Mouse (Mus musculus): ENCODE results near the gene Smn1. TPM values are rescaled to one million over a fixed set of nuclear protein-coding genes. Genes with fewer than 3 reads are reported as not detected.

Smn1 gene
- 79.2 and 80.9 TPM in 2 replicates for polyA plus RNA-seq (2014; fragmentation: Nextera tagmentation; extraction: Ambion mirVana)

DNA sequence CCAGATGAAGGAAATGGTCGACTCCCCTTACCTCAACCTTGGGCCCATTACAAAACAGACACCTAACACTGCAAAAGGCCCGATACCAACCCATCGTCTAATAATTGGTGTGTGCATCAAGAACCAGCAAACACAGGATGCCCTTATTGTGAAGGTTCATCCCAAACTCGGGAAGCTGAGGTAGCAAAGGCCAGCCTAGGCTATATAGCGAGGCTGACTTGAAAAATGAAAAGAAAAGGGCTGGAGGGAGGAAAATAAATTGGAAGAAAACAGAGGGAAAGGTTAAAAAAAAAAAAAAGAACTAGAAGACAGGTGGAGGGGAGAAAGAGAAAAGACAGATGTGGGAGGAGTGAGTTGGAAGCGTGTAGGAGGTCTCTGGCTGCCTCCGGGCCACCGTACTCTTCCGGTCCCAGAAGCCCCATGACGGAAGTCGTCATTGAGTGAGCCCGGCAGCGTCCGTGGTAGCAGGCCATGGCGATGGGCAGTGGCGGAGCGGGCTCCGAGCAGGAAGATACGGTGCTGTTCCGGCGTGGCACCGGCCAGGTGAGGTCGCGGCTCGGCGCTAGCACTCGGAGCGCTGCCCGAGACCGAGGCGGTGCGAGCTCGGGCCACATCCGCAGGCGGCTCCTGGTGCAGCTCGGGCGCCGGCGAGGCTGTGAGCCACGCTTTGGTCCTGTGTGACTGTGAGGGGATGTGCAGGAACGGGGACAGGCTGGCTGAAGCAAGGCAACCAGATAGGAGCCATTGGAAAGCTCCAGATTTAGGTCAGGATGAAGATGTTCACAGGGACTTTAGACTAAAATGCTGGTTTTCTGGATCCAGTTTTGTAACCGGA lies at the start of gene Smn1:
Gene Smn1 (plus strand): TSS at position 430 of the 835 bp plus-strand sequence.
- Histone ChIP-seq H3K4me1 (replicated peaks; ENCODE audit: control insufficient read depth, insufficient read depth, low read length) (peaks cover 4% of the 10 kb centered on the region), H3K9me3 (ENCODE audit: control insufficient read depth, low read length) (no peaks in the 10 kb centered on the region), H3K27ac (ENCODE audit: low read depth, low read length) (no peak within 1 kb of the TSS), H3K4me3 (ENCODE audit: low read depth, low read length) (peak within 1 kb of the TSS; percentile 97), H3K36me3 (ENCODE audit: control insufficient read depth, insufficient read depth, low read length) (peaks cover 18% of the 10 kb centered on the region; the same call in 1 of the 2 replicates), H3K9ac (ENCODE audit: low read depth, low read length) (peak within 1 kb of the TSS; percentile 87), H3K27me3 (replicated peaks; ENCODE audit: control insufficient read depth, insufficient read depth, low read length) (no peaks in the 10 kb centered on the region), H3K4me2 (peak within 1 kb of the TSS; percentile 80)
- peak; percentile 98 for ATAC-seq (replicated peaks; ENCODE audit: low FRiP score)
- WGBS, result 4% methylated on average over 42 of the region's 42 CpGs
- DNase-seq (ENCODE audit: low spot score), result peak; percentile 86

DNA sequence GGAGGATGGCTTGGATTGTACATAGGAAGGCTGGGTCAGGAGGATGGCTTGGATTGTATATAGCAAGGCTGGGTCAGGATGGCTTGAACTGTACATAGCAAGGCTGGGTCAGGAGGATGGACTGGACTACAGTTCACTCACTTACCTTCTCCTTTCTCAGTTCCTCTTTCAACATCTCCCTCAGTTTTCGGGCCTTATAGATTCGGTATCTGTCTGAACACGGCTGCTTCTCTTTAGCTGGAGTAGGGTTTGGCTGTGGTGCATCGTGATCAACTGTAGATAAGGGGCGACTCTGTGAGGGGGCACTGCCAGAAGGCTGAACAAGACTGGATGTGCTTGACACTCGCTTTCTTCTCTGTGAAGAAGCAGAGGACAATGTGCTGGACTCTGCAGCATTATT lies 25.8 kb upstream of the Smn1 start:
- Histone ChIP-seq H3K36me3 (ENCODE audit: control insufficient read depth, insufficient read depth, low read length) (peaks cover 28% of the 10 kb centered on the region), H3K9ac (ENCODE audit: low read depth, low read length) (no peak overlapping the region), H3K4me3 (ENCODE audit: low read depth, low read length) (no peak overlapping the region), H3K27me3 (replicated peaks; ENCODE audit: control insufficient read depth, insufficient read depth, low read length) (no peaks in the 10 kb centered on the region), H3K4me1 (replicated peaks; ENCODE audit: control insufficient read depth, insufficient read depth, low read length) (peaks cover 3% of the 10 kb centered on the region; the same call in 1 of the 2 replicates), H3K27ac (ENCODE audit: low read depth, low read length) (no peak overlapping the region), H3K4me2 (no peak overlapping the region), H3K9me3 (ENCODE audit: control insufficient read depth, low read length) (no peaks in the 10 kb centered on the region)
- peak; percentile 12 for DNase-seq (ENCODE audit: low spot score)
- 57% methylated on average over 6 of the region's 6 CpGs for WGBS
- peak; percentile 30; the same call in 1 of the 2 replicates for ATAC-seq (replicated peaks; ENCODE audit: low FRiP score)

DNA sequence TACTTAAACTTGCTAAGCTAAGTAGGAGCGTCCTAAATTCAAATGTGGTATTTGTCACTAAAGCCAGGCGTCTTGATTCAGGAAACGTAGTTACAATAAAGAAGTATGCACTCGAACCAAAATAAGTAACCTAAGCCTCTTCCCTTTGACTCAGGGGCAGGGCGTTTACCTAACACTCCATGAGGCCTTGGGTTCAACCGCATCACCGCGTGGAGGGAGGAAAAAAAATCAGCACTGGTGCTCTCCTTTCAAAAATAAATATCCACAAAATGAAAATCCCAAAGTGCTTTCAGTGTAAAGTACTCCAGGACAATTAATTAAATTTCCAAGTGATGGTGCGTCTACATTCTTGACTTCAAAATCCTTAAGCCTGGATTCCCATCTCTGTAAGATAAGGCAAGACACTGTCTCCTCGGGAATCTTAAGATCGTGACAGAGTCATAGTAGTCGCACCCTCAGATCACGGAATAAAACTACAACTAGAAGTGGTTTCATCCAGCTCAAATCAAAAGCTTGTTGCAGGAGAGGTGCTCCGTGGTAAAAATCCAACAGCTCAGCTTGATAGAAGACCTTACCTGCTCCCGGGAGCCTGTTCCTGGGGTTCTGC lies 21.5 kb upstream of the Smn1 start:
- H3K36me3 ChIP-seq (ENCODE audit: control insufficient read depth, insufficient read depth, low read length), result peaks cover 6% of the 10 kb centered on the region
- H3K9ac ChIP-seq (ENCODE audit: low read depth, low read length), result peak overlapping the region; percentile 86
- ATAC-seq (replicated peaks; ENCODE audit: low FRiP score), result peak; percentile 21
- H3K4me1 ChIP-seq (replicated peaks; ENCODE audit: control insufficient read depth, insufficient read depth, low read length), result peaks cover 3% of the 10 kb centered on the region; the same call in 1 of the 2 replicates
- H3K4me2 ChIP-seq, result peak overlapping the region; percentile 83
- 4% methylated on average over 15 of the region's 15 CpGs for WGBS
- H3K27ac ChIP-seq (ENCODE audit: low read depth, low read length), result peak overlapping the region; percentile 70
- H3K9me3 ChIP-seq (ENCODE audit: control insufficient read depth, low read length), result no peaks in the 10 kb centered on the region
- H3K27me3 ChIP-seq (replicated peaks; ENCODE audit: control insufficient read depth, insufficient read depth, low read length), result no peaks in the 10 kb centered on the region
- DNase-seq (ENCODE audit: low spot score), result peak; percentile 31
- H3K4me3 ChIP-seq (ENCODE audit: low read depth, low read length), result peak overlapping the region; percentile 95

DNA sequence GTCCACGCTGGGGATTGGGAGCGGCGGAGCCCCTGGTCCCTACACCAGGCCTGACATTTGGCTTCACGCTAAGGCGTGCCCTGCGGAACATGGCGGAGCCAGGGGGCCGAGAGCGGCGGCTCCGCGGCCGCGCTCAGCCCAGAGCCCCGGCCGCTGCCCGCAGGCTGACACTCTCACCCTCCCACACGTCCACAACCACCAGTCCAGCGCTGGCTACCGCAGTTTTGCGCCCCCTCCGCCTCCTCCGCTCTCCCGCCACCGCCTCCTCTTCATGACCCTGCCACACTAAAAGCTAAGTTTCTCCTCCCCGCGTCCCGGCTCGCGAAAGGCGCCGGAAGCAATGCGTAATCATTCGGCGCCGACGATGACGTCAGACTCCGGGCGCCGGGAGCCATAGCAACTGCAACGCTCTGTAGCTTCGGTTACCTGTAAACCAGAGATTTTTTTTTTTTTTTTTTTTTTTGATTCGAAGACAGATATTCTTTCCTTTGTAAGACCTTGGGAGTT lies 20.9 kb upstream of the Smn1 start, which contains the start of gene Bdp1:
Gene Bdp1 (minus strand): TSS at position 323 of the 507 bp plus-strand sequence.
- Histone ChIP-seq H3K4me1 (replicated peaks; ENCODE audit: control insufficient read depth, insufficient read depth, low read length) (peaks cover 9% of the 10 kb centered on the region; the same call in 1 of the 2 replicates), H3K9me3 (ENCODE audit: control insufficient read depth, low read length) (no peaks in the 10 kb centered on the region), H3K4me3 (ENCODE audit: low read depth, low read length) (peak within 1 kb of the TSS; percentile 95), H3K27me3 (replicated peaks; ENCODE audit: control insufficient read depth, insufficient read depth, low read length) (no peaks in the 10 kb centered on the region), H3K4me2 (peak within 1 kb of the TSS; percentile 83), H3K9ac (ENCODE audit: low read depth, low read length) (peak within 1 kb of the TSS; percentile 86), H3K36me3 (ENCODE audit: control insufficient read depth, insufficient read depth, low read length) (peaks cover 2% of the 10 kb centered on the region), H3K27ac (ENCODE audit: low read depth, low read length) (peak within 1 kb of the TSS; percentile 70)
- peak; percentile 93 for DNase-seq (ENCODE audit: low spot score)
- 0% methylated on average over 44 of the region's 44 CpGs for WGBS
- peak; percentile 75 for ATAC-seq (replicated peaks; ENCODE audit: low FRiP score)

DNA sequence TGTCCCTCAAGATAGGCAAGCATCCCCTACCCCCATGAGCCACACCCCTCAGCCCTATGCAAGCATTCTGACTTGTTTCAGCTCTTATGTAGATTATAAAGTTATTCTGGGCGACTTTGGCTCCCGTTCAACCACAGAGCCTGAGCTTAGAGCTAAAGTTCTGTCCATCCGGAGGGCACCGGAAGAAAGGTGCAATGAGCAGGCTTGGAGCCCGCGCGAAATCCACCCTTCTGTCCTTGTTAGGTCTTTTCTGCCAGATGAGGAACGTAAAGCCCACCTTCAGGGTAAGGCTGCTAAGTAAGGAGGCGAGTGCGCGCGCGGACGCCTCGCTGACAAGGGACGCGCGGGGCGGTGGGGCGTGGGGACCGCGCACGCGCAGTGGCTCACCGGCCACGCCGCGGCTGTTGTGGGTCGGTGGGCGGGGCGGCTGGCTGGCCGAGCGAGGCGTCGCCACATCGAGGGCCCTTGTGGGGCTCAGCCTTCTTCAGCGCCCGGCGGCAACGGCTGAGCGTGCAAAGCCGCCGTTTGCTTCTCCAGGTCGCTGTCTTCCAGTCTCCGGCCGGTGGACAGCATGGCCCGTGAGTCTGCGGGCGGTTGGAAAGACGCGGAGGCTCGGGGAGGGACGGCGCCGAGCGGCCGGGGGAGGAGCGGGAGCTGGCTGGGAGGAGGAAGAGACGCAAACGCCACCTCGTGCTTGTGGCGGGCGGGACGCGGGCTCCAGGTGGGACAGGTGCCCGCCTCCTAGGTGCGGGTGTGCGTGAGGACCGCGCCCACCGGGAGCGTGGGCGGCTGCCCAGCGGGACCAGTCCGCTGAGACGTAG lies 16.8 kb upstream of the Smn1 start, which contains the start of gene Serf1:
Gene Serf1 (plus strand): TSS at position 361 of the 821 bp plus-strand sequence.
- WGBS, result 1% methylated on average over 76 of the region's 76 CpGs
- H3K4me3 ChIP-seq (ENCODE audit: low read depth, low read length), result peak within 1 kb of the TSS; percentile 51
- peak within 1 kb of the TSS; percentile 25; the same call in 1 of the 2 replicates for H3K27ac ChIP-seq (ENCODE audit: low read depth, low read length)
- no peaks in the 10 kb centered on the region for H3K9me3 ChIP-seq (ENCODE audit: control insufficient read depth, low read length)
- no peaks in the 10 kb centered on the region for H3K36me3 ChIP-seq (ENCODE audit: control insufficient read depth, insufficient read depth, low read length)
- H3K4me2 ChIP-seq, result peak within 1 kb of the TSS; percentile 97
- no peaks in the 10 kb centered on the region for H3K27me3 ChIP-seq (replicated peaks; ENCODE audit: control insufficient read depth, insufficient read depth, low read length)
- DNase-seq (ENCODE audit: low spot score) (peak; percentile 82), ATAC-seq (replicated peaks; ENCODE audit: low FRiP score) (peak; percentile 56)
- H3K9ac ChIP-seq (ENCODE audit: low read depth, low read length), result peak within 1 kb of the TSS; percentile 48
- peaks cover 6% of the 10 kb centered on the region; the same call in 1 of the 2 replicates for H3K4me1 ChIP-seq (replicated peaks; ENCODE audit: control insufficient read depth, insufficient read depth, low read length)

DNA sequence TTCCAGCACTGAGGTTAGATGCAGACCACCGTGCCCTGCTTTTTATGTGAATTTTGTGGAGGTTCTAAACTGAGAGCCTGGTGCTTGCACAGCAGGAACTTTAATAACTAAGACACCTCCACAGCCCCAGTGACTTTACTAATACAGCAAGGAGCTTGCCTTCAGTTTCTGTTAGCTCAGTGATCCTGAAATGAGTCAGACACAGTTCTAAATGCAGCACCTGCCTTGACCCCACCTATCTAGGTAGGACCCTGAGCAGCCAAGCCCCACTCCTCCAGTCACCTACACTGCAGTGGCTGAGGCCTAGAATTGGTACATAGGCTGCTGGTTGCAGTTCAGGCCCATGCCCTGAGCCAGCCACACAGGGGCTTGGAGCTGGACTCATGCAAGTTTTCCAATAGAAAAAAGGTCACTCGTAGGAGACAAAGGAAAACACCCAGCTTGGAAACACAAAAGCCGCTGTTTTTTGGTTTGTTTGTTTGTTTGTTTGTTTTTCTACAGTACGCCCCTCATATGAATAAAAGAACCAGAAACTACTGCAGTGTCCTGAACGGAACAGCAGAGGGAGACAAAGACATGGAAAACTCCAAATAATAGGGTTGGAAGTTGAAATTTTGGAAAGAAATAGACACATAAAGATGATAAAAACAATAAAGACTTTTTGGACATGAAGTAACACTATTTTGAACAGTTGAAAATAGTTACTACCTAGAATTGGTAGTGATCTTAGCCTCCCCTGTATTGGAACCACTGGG lies 12.3 kb upstream of the Smn1 start:
- no peak for ATAC-seq (replicated peaks; ENCODE audit: low FRiP score)
- Histone ChIP-seq H3K4me1 (replicated peaks; ENCODE audit: control insufficient read depth, insufficient read depth, low read length) (peaks cover 6% of the 10 kb centered on the region; the same call in 1 of the 2 replicates), H3K27me3 (replicated peaks; ENCODE audit: control insufficient read depth, insufficient read depth, low read length) (no peaks in the 10 kb centered on the region), H3K9ac (ENCODE audit: low read depth, low read length) (no peak overlapping the region), H3K36me3 (ENCODE audit: control insufficient read depth, insufficient read depth, low read length) (no peaks in the 10 kb centered on the region), H3K27ac (ENCODE audit: low read depth, low read length) (no peak overlapping the region), H3K4me2 (no peak overlapping the region), H3K4me3 (ENCODE audit: low read depth, low read length) (no peak overlapping the region), H3K9me3 (ENCODE audit: control insufficient read depth, low read length) (no peaks in the 10 kb centered on the region)
- 41% methylated on average over 5 of the region's 5 CpGs for WGBS
- no peak for DNase-seq (ENCODE audit: low spot score)

DNA sequence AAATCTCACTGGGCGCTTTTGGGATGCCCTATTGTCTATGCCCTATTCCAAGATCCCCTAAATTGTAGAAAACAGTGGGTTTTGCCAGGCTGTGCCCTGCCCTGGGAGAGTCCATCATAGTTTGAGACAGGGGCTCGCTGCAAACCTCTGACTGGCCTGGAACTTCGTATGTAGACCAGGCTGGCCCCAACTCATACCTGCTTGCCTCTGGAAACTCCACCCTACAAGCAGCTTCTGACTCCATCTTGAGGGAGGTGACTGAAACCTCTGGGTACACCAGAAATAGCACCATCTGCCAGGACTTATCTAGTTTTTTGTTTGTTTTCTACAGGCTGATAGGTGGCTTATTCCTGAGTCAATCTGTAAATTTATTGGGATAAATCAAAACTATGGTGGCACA lies 682 bp upstream of the Smn1 start:
- WGBS, result 80% methylated on average over 3 of the region's 3 CpGs
- Histone ChIP-seq H3K9ac (ENCODE audit: low read depth, low read length) (no peak overlapping the region), H3K27ac (ENCODE audit: low read depth, low read length) (no peak overlapping the region)

More for the DNA sequence above, 682 bp upstream of the Smn1 start:
- no peak for DNase-seq (ENCODE audit: low spot score)
- H3K27me3 ChIP-seq (replicated peaks; ENCODE audit: control insufficient read depth, insufficient read depth, low read length), result no peaks in the 10 kb centered on the region
- H3K36me3 ChIP-seq (ENCODE audit: control insufficient read depth, insufficient read depth, low read length), result peaks cover 17% of the 10 kb centered on the region; the same call in 1 of the 2 replicates
- H3K4me1 ChIP-seq (replicated peaks; ENCODE audit: control insufficient read depth, insufficient read depth, low read length), result peaks cover 4% of the 10 kb centered on the region
- H3K4me2 ChIP-seq, result peak overlapping the region; percentile 80
- no peaks in the 10 kb centered on the region for H3K9me3 ChIP-seq (ENCODE audit: control insufficient read depth, low read length)
- 0 out of 2 replicates have a peak, but pooled peaks have one; percentile 16 for ATAC-seq (replicated peaks; ENCODE audit: low FRiP score)
- peak overlapping the region; percentile 97 for H3K4me3 ChIP-seq (ENCODE audit: low read depth, low read length)

Data from liver, embryonic 11.5 days (tissue).